Comparison of ENCODE assay signal across 10 mouse cellular contexts in genomic region chr6:86102874-86103273, GRCm38 (mm10).
A peak's percentile ranks its signal among the peaks of the same experiment; 100 is the strongest.
DNase-seq lines count a peak whose midpoint lies in the region; ATAC-seq lines count a peak whose summit lies in the region.
"Had no signal": no experiment of that assay in that cellular context is flagged by ENCODE, and none has a peak within 500 bp of the region (broad histone marks: within the 10 kb centered on the region; RNA-seq: fewer than 3 reads in every experiment).

No protein-coding gene starts in this region.

- peak; percentile 97 for DNase-seq in brain, adult 2 months (ENCODE audit: low read depth, low spot score)
- DNase-seq in embryonic facial prominence, embryonic 14.5 days (ENCODE audit: low spot score): no peak
- peak; percentile 21 for DNase-seq in mesoderm, embryonic 11.5 days (ENCODE audit: low read depth, low spot score)
- DNase-seq in kidney, adult 11 months: no peak
- DNase-seq in gastrocnemius, adult 8-10 months (ENCODE audit: low spot score in 2 of 2): no peak
- DNase-seq in heart, adult 18-20 months: no peak
- no peak for DNase-seq in heart, postnatal 36 days

- H3K9ac ChIP-seq in embryonic facial prominence, embryonic 14.5 days (ENCODE audit: low read depth, low read length): no peak overlapping the region
- no peak overlapping the region for H3K9ac ChIP-seq in hindbrain, embryonic 16.5 days (ENCODE audit: low read depth, low read length)
- H3K9ac ChIP-seq: stomach, embryonic 15.5 days had no signal

- intact Hi-C loops in heart, postnatal 36 days (cut with DNase I): no loop called here

- ATAC-seq in embryonic facial prominence, embryonic 14.5 days (ENCODE audit: low read depth): 0 out of 2 replicates have a peak, but pooled peaks have one; percentile 33
- peak; percentile 81 for ATAC-seq in hindbrain, embryonic 16.5 days

- no peaks in the 10 kb centered on the region for H3K36me3 ChIP-seq in embryonic facial prominence, embryonic 14.5 days (ENCODE audit: control insufficient read depth, insufficient read depth, low read length)
- peaks cover 28% of the 10 kb centered on the region for H3K36me3 ChIP-seq in hindbrain, embryonic 16.5 days (ENCODE audit: control insufficient read depth, insufficient read depth, low read length)
- H3K36me3 ChIP-seq: stomach, embryonic 15.5 days had no signal

- no peak overlapping the region for H3K4me2 ChIP-seq in embryonic facial prominence, embryonic 14.5 days (ENCODE audit: low read depth, low read length)
- H3K4me2 ChIP-seq in hindbrain, embryonic 16.5 days (ENCODE audit: low read length): no peak overlapping the region
- H3K4me2 ChIP-seq: stomach, embryonic 15.5 days had no signal

- H3K4me1 ChIP-seq in embryonic facial prominence, embryonic 14.5 days (ENCODE audit: control insufficient read depth, insufficient read depth, low read length): no peaks in the 10 kb centered on the region
- H3K4me1 ChIP-seq in hindbrain, embryonic 16.5 days (ENCODE audit: control insufficient read depth, insufficient read depth, low read depth, low read length): peaks cover 5% of the 10 kb centered on the region
- H3K4me1 ChIP-seq: stomach, embryonic 15.5 days had no signal

- no peak overlapping the region for H3K27ac ChIP-seq in embryonic facial prominence, embryonic 14.5 days (replicated peaks; ENCODE audit: low read depth, low read length)
- peak overlapping the region; percentile 66 for H3K27ac ChIP-seq in hindbrain, embryonic 16.5 days (ENCODE audit: low read depth, low read length)
- H3K27ac ChIP-seq: macrophage; stomach, embryonic 15.5 days had no signal

- no peak overlapping the region for H3K4me3 ChIP-seq in embryonic facial prominence, embryonic 14.5 days (ENCODE audit: low read depth, low read length)
- H3K4me3 ChIP-seq in hindbrain, embryonic 16.5 days (ENCODE audit: low read length): no peak overlapping the region
- H3K4me3 ChIP-seq: stomach, embryonic 15.5 days had no signal

- no peaks in the 10 kb centered on the region for H3K27me3 ChIP-seq in embryonic facial prominence, embryonic 14.5 days (replicated peaks; ENCODE audit: control insufficient read depth, insufficient read depth, low read length)
- no peaks in the 10 kb centered on the region for H3K27me3 ChIP-seq in hindbrain, embryonic 16.5 days (replicated peaks; ENCODE audit: control insufficient read depth, insufficient read depth, low read length)
- H3K27me3 ChIP-seq: stomach, embryonic 15.5 days had no signal

- WGBS in embryonic facial prominence, embryonic 14.5 days: 92% methylated on average over 5 of the region's 5 CpGs
- WGBS in hindbrain, embryonic 16.5 days: 77% methylated on average over 5 of the region's 5 CpGs

- no peaks in the 10 kb centered on the region for H3K9me3 ChIP-seq in embryonic facial prominence, embryonic 14.5 days (ENCODE audit: control insufficient read depth, low read length)
- H3K9me3 ChIP-seq in hindbrain, embryonic 16.5 days (ENCODE audit: control insufficient read depth, low read length): no peaks in the 10 kb centered on the region
- H3K9me3 ChIP-seq: stomach, embryonic 15.5 days had no signal

Comparison
In these comparisons a context has a peak if more than half of its experiments do, and no peak if none do; other contexts are left out.
1. DNase-seq: peak in brain, adult 2 months (single experiment) and mesoderm, embryonic 11.5 days (single experiment); none in embryonic facial prominence, embryonic 14.5 days (single experiment), kidney, adult 11 months (single experiment), gastrocnemius, adult 8-10 months (0 of 2), heart, adult 18-20 months (0 of 2) and heart, postnatal 36 days (0 of 2).